Mouse (Mus musculus) central nervous system, embryonic 18 days (tissue): ENCODE measurements around the gene Zcwpw1. TPM values are rescaled to one million over a fixed set of nuclear protein-coding genes. Genes with fewer than 3 reads are reported as not detected.

Experiments used
- polyA plus RNA-seq: library from polyadenylated mRNA; depleted of rRNA; stranded (reverse); fragments of >200 nt; gene quantifications from 2 replicates; pipeline ENCODE4 v1.2.3, GENCODE M21; 2012; rRNA removed

The Zcwpw1 gene
- polyA plus RNA-seq, result 9.8 and 11.7 TPM in 2 replicates

GRCm38 (mm10) chr5:137787151-137787928 is at the start of gene Zcwpw1, which contains the start of gene Mepce:
Gene Zcwpw1, plus strand, starts transcription at chr5:137787798.
Gene Mepce, minus strand, starts transcription at chr5:137787655.

GRCm38 (mm10) chr5:137741023-137741931 is 46.3 kb upstream of the Zcwpw1 start, which contains the start of gene Nyap1:
Gene Nyap1, minus strand, starts transcription at chr5:137741607.

GRCm38 (mm10) chr5:137745214-137746171 is 42.1 kb upstream of the Zcwpw1 start, which contains the start of gene Tsc22d4:
Gene Tsc22d4, plus strand, starts transcription at chr5:137745730.

GRCm38 (mm10) chr5:137778635-137779034 is 9.0 kb upstream of the Zcwpw1 start, which contains the start of gene Ppp1r35:
Gene Ppp1r35, plus strand, starts transcription at chr5:137778849.

GRCm38 (mm10) chr5:137835966-137836520 is 48.4 kb downstream of the Zcwpw1 start, which contains the start of gene Pilra:
Gene Pilra, minus strand, starts transcription at chr5:137836281.

GRCm38 (mm10) chr5:137857960-137858710 is 70.5 kb downstream of the Zcwpw1 start, which contains the start of gene Pilrb1:
Gene Pilrb1, minus strand, starts transcription at chr5:137858106.

GRCm38 (mm10) chr5:137871644-137872380 is 84.2 kb downstream of the Zcwpw1 start, which contains the start of gene Pilrb2:
Gene Pilrb2, minus strand, starts transcription at chr5:137871815.

Other genes with a start within 250 kb of the Zcwpw1 start
- 310 and 353 TPM in 2 replicates for gene Actl6b, start 234.3 kb upstream of the Zcwpw1 start, polyA plus RNA-seq
- gene Tfr2, start 218.0 kb upstream of the Zcwpw1 start, polyA plus RNA-seq, result 13.6 and 15.5 TPM in 2 replicates
- 70.8 and 83.0 TPM in 2 replicates for gene Mospd3, start 186.7 kb upstream of the Zcwpw1 start, polyA plus RNA-seq
- gene Pcolce, start 174.0 kb upstream of the Zcwpw1 start, polyA plus RNA-seq, result 16.1 and 32.8 TPM in 2 replicates
- 0.16 and 0.23 TPM in 2 replicates for gene Fbxo24, start 158.8 kb upstream of the Zcwpw1 start, polyA plus RNA-seq
- gene Lrch4, start 158.7 kb upstream of the Zcwpw1 start, polyA plus RNA-seq, result 9.6 and 11.4 TPM in 2 replicates
- gene Gm20605, start 158.6 kb upstream of the Zcwpw1 start, polyA plus RNA-seq, result 10.2 and 10.7 TPM in 2 replicates
- 17.5 and 20.8 TPM in 2 replicates for gene Sap25, start 146.5 kb upstream of the Zcwpw1 start, polyA plus RNA-seq
- 0.11 and 0.12 TPM in 2 replicates for gene Irs3, start 142.1 kb upstream of the Zcwpw1 start, polyA plus RNA-seq
- 21.1 and 22.9 TPM in 2 replicates for gene Agfg2, start 103.1 kb upstream of the Zcwpw1 start, polyA plus RNA-seq
- 180 and 212 TPM in 2 replicates for gene Nyap1, start 46.2 kb upstream of the Zcwpw1 start, polyA plus RNA-seq
- 68.3 and 79.4 TPM in 2 replicates for gene Tsc22d4, start 42.1 kb upstream of the Zcwpw1 start, polyA plus RNA-seq
- 46.6 and 55.4 TPM in 2 replicates for gene Ppp1r35, start 8.9 kb upstream of the Zcwpw1 start, polyA plus RNA-seq
- gene Mepce, start 143 bp upstream of the Zcwpw1 start, polyA plus RNA-seq, result 30.1 and 30.3 TPM in 2 replicates
- 0.25 and 0.45 TPM in 2 replicates for gene Pilra, start 48.5 kb downstream of the Zcwpw1 start, polyA plus RNA-seq
- gene Pilrb1, start 70.3 kb downstream of the Zcwpw1 start, polyA plus RNA-seq, result 0.04 TPM in 1 of 2 replicates, not detected in the other
- 0.05 TPM in 1 of 2 replicates, not detected in the other for gene Pilrb2, start 84.0 kb downstream of the Zcwpw1 start, polyA plus RNA-seq
- gene Cyp3a13, start 133.8 kb downstream of the Zcwpw1 start, polyA plus RNA-seq, result 0.03 and 0.08 TPM in 2 replicates
- 1.1 and 2.6 TPM in 2 replicates for gene Gjc3, start 175.3 kb downstream of the Zcwpw1 start, polyA plus RNA-seq
- gene Azgp1, start 193.7 kb downstream of the Zcwpw1 start, polyA plus RNA-seq, result 0.04 TPM in 1 of 2 replicates, not detected in the other
- not detected in 2 replicates for gene Smok3a, start 233.5 kb downstream of the Zcwpw1 start, polyA plus RNA-seq
- not detected in 2 replicates for gene Smok3b, start 233.6 kb downstream of the Zcwpw1 start, polyA plus RNA-seq